Mouse (Mus musculus): ENCODE results near the gene Lypd8.

DNA sequence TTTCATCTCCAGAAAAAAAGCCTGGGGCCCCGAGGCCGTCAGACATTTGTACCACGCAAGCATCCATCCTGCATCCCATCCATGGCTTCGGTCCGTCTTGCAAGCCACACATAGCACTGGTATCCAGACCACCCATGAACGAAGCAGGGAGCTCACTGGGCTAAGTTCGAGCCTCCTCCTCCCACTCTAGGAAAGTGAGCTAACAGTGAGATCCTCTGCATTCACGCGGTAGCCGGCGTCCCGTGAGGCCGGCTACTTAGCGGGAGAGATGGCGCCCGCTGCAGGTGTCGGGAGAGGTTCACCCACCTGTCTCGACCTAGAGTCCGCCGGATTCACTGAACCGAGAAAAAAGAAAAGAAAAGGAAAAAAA, 49.0 kb upstream of the Lypd8 start:
- TF ChIP-seq POLR2A (IDR thresholded peaks at IDR 0.05; ENCODE audit: insufficient read length, low read depth): no peak
- TF ChIP-seq POLR2AphosphoS2 (IDR thresholded peaks at IDR 0.05; ENCODE audit: insufficient read length, low read depth): no peak
- TF ChIP-seq CEBPB (IDR thresholded peaks at IDR 0.05; ENCODE audit: insufficient read depth, poor library complexity, severe bottlenecking): no peak
